Mouse (Mus musculus) heart, embryonic 11.5 days (tissue): ENCODE measurements around the gene Syf2. TPM values are rescaled to one million over a fixed set of nuclear protein-coding genes. Genes with fewer than 3 reads are reported as not detected.

Source experiments
- ATAC-seq: fragments of 200-750 bp; cut with Nextera tagmentation; replicated peaks from 2 replicates; pipeline ENCODE4 v1.8.0; 2017; ENCODE audit warnings: moderate library complexity; ENCODE audit not compliant: insufficient number of reproducible peaks, low FRiP score, low TSS enrichment
- H3K27ac ChIP-seq: fragments of 300-500 bp; sonication (generic); 2 replicates; pipeline ENCODE4 v1.5.1; 2014; ENCODE audit warnings: mild to moderate bottlenecking, low read depth, low read length
- H3K27me3 ChIP-seq: fragments of 300-500 bp; sonication (generic); 2 replicates; pipeline ENCODE4 v1.6.1; 2014; ENCODE audit warnings: mild to moderate bottlenecking, low read length, mixed read lengths; ENCODE audit not compliant: control insufficient read depth, insufficient read depth
- H3K36me3 ChIP-seq: fragments of 300-500 bp; sonication (generic); 2 replicates; pipeline ENCODE4 v1.6.1; 2014; ENCODE audit warnings: mild to moderate bottlenecking, low read length, moderate library complexity, mixed read lengths; ENCODE audit not compliant: control insufficient read depth, insufficient read depth
- H3K4me1 ChIP-seq: fragments of 300-500 bp; sonication (generic); 2 replicates; pipeline ENCODE4 v1.6.1; 2014; ENCODE audit warnings: low read length; ENCODE audit not compliant: control insufficient read depth, insufficient read depth
- H3K4me2 ChIP-seq: fragments of 300-500 bp; sonication (generic); 2 replicates; pipeline ENCODE4 v1.6.1; 2014; ENCODE audit warnings: mild to moderate bottlenecking, moderate library complexity
- H3K4me3 ChIP-seq: fragments of 300-500 bp; sonication (generic); 2 replicates; pipeline ENCODE4 v1.5.1; 2014; ENCODE audit warnings: low read depth, low read length
- H3K9ac ChIP-seq: fragments of 300-500 bp; sonication (generic); 2 replicates; pipeline ENCODE4 v1.6.1; 2014; ENCODE audit warnings: mild to moderate bottlenecking, low read depth, low read length, moderate library complexity
- H3K9me3 ChIP-seq: fragments of 300-500 bp; sonication (generic); replicated peaks from 2 replicates; pipeline ENCODE4 v1.6.1; 2016; ENCODE audit warnings: low read length; ENCODE audit not compliant: control insufficient read depth
- WGBS: fragments of 180-500 bp; shearing (Covaris S2); extraction: QIAGEN DNeasy Blood & Tissue Kit; methylation state at CpG from one replicate; pipeline ENCODE4 v1.1.7; 2014; ENCODE audit not compliant: insufficient replicate concordance; 5-methylcytosine and 5-hydroxymethylcytosine counted together
- polyA plus RNA-seq: library from polyadenylated mRNA; unstranded; fragments of >200 nt; fragmentation: Nextera tagmentation; extraction: Ambion mirVana; gene quantifications from 2 replicates; pipeline ENCODE4 v1.2.1, GENCODE M21; 2014

Syf2 gene
- polyA plus RNA-seq, 1 experiment from 2014 or later = 59.5 TPM

DNA sequence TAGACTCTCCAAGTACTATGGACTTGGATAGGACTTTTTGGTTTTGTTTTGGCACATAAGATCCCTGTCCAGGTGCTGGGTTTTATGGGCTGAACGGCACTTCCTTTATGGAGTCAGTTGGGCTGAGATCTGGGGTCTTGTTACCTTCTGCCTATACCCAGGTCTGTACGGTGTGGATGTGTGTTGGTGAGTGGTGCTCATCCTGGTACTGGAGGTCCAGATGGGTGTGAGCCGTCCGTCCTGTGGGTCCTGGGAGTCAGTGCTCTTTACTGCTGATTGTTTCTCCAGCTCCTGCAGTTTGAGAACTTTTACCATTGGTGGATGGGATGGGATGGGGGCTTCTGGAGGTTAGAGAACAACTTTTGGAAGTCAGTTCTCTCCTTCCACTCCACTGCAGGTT lies 9.0 kb upstream of the Syf2 start:
- ATAC-seq = no peak
- H3K36me3 ChIP-seq = peaks cover 11% of the 10 kb centered on the region
- H3K27me3 ChIP-seq = no peaks in the 10 kb centered on the region
- H3K9me3 ChIP-seq = no peaks in the 10 kb centered on the region
- WGBS = 93% methylated on average over 4 of the region's 4 CpGs
- H3K9ac ChIP-seq = no peak overlapping the region
- no peak overlapping the region for H3K27ac ChIP-seq
- H3K4me2 ChIP-seq = no peak overlapping the region
- no peak overlapping the region for H3K4me3 ChIP-seq
- H3K4me1 ChIP-seq = peaks cover 12% of the 10 kb centered on the region

DNA sequence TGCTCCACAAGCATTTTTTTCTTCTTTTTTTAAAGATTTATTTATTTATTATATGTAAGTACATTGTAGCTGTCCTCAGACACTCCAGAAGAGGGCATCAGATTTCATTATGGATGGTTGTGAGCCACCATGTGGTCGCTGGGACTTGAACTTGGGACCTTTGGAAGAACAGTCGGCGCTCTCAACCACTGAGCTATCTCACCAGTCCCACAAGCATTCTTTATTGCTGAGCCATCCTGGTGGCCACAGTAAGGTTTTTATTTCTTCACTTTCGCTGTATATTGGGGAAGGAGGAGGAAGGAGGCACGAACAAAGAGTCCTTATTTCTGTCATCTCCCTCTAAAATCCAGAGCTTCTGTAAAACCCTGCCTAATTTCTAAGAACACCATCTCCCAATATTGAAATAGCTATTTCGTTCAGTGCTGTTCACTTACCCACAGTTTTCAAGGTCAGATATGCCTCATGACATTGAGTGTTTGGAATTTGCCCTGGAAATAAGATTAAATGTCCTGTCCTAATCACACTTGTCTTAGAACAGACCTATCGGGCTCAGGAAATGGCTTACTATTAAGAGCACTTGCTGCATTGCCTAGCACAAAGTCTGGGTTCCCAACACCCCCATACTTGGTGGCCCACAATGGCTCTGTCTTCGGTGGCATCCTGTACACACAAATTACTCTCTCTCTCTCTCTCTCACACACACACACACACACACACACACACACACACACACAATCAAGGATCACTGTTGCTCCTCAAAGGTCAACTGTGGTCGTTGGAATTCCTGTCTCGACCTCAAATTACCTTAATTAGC lies 8.4 kb upstream of the Syf2 start:
- Histone ChIP-seq H3K36me3 (peaks cover 16% of the 10 kb centered on the region), H3K4me3 (peak overlapping the region; percentile 100), H3K9ac (peak overlapping the region; percentile 83), H3K9me3 (no peaks in the 10 kb centered on the region), H3K27ac (peak overlapping the region; percentile 78), H3K4me2 (peak overlapping the region; percentile 66), H3K4me1 (peaks cover 12% of the 10 kb centered on the region), H3K27me3 (no peaks in the 10 kb centered on the region)
- ATAC-seq = no peak
- 55% methylated on average over 10 of the region's 10 CpGs for WGBS

DNA sequence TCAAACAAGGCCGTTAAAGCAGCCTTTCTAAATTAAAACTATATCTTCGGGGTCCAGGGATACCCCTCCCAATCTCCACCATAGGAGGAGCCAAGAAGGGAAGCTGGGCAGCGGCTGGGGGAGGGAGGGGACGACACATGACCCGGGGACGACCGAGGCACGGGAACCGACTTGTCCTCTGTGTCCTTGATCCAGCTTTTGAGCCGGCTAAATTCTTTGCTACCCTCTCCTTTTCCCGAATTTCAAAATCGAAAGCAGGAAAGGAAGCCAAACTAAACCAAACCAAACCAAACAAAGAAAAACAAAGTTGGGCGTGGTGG lies 7.8 kb upstream of the Syf2 start:
- peak overlapping the region; percentile 66 for H3K4me2 ChIP-seq
- 0 out of 2 replicates have a peak, but pooled peaks have one; percentile 60 for ATAC-seq
- under 1% methylated on average over 13 of the region's 13 CpGs for WGBS
- peak overlapping the region; percentile 83 for H3K9ac ChIP-seq
- peaks cover 20% of the 10 kb centered on the region for H3K36me3 ChIP-seq
- no peaks in the 10 kb centered on the region for H3K9me3 ChIP-seq
- no peaks in the 10 kb centered on the region for H3K27me3 ChIP-seq
- peak overlapping the region; percentile 78 for H3K27ac ChIP-seq
- H3K4me3 ChIP-seq = peak overlapping the region; percentile 100
- H3K4me1 ChIP-seq = peaks cover 12% of the 10 kb centered on the region

DNA sequence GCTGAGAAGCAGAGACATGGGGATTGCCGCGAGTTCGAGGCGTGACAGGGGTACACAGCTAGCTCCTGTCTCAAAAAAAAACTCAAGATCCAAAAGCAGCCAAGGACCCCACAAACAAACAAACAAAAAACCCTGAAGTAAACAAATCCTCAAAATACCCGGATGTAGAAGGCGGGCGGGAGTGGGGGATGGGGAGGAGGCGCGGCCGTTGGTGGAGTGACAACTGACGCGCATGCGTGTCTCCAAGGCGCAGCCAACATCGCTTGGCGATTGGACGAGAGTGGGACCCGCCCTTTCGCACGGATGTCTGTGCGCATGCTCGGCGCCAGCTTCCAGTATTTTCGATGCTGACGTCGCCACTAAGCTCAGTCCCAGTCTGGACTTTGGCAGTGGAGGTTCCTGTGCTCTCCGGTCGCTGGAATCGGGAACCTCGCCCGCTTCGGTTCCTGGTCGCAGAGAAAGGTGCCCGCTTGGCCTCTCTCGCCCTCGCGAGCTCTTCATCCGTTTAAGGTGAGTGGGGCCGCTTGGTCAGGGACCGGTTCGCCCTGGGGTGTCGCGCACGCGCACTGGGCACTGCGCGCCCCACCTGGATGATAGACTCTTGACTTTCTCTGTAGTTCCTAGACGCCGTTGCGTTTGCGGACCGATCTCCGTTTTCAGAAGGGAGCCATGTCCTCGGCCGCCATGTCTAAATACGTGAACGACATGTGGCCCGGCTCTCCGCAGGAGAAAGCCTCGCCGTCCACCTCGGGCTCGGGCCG lies 7.3 kb upstream of the Syf2 start, which contains the start of gene Rsrp1:
Gene Rsrp1, plus strand, starts transcription at position 335 of the 761 bp plus-strand sequence.
- 1% methylated on average over 64 of the region's 64 CpGs for WGBS
- ATAC-seq = peak; percentile 89
- H3K4me1 ChIP-seq = peaks cover 12% of the 10 kb centered on the region

DNA sequence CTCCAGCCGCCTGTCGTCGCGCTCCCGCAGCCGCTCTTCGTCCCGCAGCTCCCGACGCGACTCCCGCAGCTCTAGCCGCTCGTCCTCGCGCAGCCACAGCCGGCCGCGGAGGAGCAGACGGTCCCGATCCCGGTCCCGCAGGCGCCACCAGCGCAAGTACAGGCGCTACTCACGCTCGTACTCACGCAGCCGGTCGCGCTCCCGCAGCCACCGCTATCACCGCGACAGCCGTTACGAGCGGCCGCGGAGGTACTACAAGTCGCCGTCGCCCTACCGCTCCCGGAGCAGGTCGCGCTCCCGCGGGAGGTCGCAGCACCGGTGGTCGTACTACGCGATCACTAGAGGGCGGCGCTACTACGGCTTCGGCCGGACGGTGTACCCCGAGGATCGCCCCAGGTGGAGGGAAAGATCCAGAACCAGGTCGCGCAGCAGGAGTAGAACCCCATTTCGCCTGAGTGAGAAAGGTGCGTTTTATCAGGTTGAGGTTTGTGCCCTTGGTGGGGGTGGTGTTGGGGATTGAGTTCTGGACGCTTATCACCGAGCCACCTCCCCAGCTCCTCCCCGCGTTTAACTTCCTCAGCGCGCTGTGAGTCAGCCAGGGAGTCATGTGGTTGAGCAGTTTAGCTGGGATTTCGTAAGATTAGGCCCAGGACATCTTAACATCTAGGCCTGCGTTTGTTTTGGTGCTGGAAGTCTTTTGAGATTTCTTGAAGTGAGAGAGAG lies 6.5 kb upstream of the Syf2 start:
- Histone ChIP-seq H3K4me3 (peak overlapping the region; percentile 100), H3K27ac (peak overlapping the region; percentile 96), H3K4me2 (peak overlapping the region; percentile 66), H3K9ac (peak overlapping the region; percentile 99), H3K36me3 (peaks cover 23% of the 10 kb centered on the region), H3K4me1 (peaks cover 12% of the 10 kb centered on the region), H3K27me3 (no peaks in the 10 kb centered on the region), H3K9me3 (no peaks in the 10 kb centered on the region)
- under 1% methylated on average over 75 of the region's 75 CpGs for WGBS
- 0 out of 2 replicates have a peak, but pooled peaks have one; percentile 64 for ATAC-seq

More for the DNA sequence above, 7.3 kb upstream of the Syf2 start, which contains the start of gene Rsrp1:
- no peaks in the 10 kb centered on the region for H3K9me3 ChIP-seq
- peak within 1 kb of the TSS; percentile 100 for H3K4me3 ChIP-seq
- H3K36me3 ChIP-seq = peaks cover 23% of the 10 kb centered on the region
- peak within 1 kb of the TSS; percentile 96 for H3K27ac ChIP-seq
- H3K4me2 ChIP-seq = peak within 1 kb of the TSS; percentile 66
- no peaks in the 10 kb centered on the region for H3K27me3 ChIP-seq
- peak within 1 kb of the TSS; percentile 99 for H3K9ac ChIP-seq

DNA sequence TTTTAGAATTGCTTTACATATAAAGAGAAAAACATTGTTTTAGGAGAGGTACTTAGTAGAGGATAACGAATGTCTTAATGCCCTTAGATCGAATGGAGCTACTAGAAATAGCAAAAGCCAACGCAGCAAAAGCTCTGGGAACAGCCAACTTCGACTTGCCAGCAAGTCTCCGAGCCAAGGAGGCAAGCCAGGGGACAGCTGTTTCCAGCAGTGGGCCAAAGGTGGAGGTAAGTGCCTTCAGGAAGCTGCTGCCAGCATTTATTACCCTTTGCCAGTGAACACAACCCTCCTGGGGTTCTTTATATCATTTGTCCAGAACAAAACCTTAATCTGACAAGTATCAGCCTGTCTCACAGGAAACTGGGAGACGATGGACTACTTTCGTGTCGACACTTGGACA lies 5.5 kb upstream of the Syf2 start:
- Histone ChIP-seq H3K4me3 (peak overlapping the region; percentile 100), H3K4me2 (peak overlapping the region; percentile 66), H3K27me3 (no peaks in the 10 kb centered on the region), H3K36me3 (peaks cover 23% of the 10 kb centered on the region), H3K4me1 (peaks cover 14% of the 10 kb centered on the region), H3K9ac (no peak overlapping the region), H3K9me3 (no peaks in the 10 kb centered on the region), H3K27ac (no peak overlapping the region)
- ATAC-seq = no peak
- WGBS = 72% methylated on average over 8 of the region's 8 CpGs

DNA sequence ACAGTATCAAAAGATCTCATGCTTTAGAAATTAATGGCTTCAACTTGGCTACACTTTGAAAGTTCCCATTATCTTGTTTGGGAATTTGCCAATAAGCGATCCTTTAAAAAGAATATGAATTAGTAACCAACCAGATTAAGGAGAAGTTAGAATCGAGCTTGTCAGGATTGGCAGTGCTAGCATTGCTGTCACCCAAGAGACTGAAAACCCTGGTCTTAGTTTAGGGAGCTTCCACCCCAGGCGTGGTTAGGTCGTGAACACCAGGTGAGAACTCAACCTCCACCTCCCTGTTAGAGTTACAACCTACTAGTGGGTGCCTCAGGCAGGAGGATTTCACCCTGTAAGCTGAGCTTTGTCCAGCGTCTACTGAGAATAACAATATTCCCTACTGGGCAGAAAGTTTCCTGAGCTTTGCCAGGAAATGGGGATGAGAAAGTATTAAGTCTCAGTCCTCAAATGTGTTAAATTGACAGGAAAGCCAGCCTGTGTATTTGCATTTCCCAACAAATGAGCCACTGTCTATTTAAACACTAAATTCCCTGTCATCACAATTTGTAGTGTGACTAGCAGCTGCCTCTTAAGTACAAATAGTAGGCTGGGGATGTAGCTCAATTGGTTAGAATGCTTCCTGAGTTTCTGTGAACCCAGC lies 2.8 kb upstream of the Syf2 start:
- ATAC-seq = no peak
- Histone ChIP-seq H3K4me1 (peaks cover 22% of the 10 kb centered on the region), H3K4me3 (no peak overlapping the region), H3K9me3 (no peaks in the 10 kb centered on the region), H3K9ac (no peak overlapping the region), H3K36me3 (peaks cover 23% of the 10 kb centered on the region), H3K27ac (no peak overlapping the region), H3K27me3 (no peaks in the 10 kb centered on the region), H3K4me2 (no peak overlapping the region)
- 70% methylated on average over 5 of the region's 5 CpGs for WGBS

DNA sequence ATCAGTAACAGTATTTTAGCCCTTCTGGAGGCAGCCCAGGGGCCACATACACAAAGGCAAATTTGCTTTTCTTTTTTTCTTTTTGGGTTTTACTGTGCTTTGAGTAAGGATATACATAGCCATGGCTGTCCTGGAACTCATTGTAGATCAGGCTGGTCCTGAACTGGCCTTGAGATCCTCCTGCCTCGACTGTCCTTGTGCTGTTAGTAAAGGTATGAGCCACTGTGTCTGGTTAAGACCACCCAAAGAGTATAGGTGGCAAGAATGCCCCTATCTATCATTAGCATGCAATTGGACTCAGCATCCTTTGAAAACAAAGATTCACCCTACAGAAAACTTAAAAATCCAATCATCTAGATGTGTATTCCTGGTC lies 2.2 kb upstream of the Syf2 start:
- 74% methylated on average over 1 of the region's 1 CpGs for WGBS
- Histone ChIP-seq H3K36me3 (peaks cover 23% of the 10 kb centered on the region), H3K9ac (no peak overlapping the region), H3K4me2 (no peak overlapping the region), H3K4me3 (no peak overlapping the region), H3K27me3 (no peaks in the 10 kb centered on the region), H3K4me1 (peaks cover 22% of the 10 kb centered on the region), H3K9me3 (no peaks in the 10 kb centered on the region), H3K27ac (no peak overlapping the region)
- ATAC-seq = no peak
